Mouse (Mus musculus) liver, embryonic 14.5 days (tissue): ENCODE measurements around the gene Maea.

Experiments used
- CTCF ChIP-seq: IDR thresholded peaks from 2 replicates; pipeline ENCODE4 v1.5.1; 2016; ENCODE audit warnings: antibody characterized with exemption, low read depth, control low read depth
- EP300 ChIP-seq: IDR thresholded peaks from 2 replicates; pipeline ENCODE4 v1.6.1; 2016; ENCODE audit warnings: antibody characterized with exemption, low read depth

- TF ChIP-seq EP300 (no peak), CTCF (no peak)
Measured at GRCm38 (mm10) chr5:33353011-33353410, 17.7 kb downstream of the Maea start.
